Comparison of ENCODE assay signal across 16 mouse cellular contexts in genomic region chr12:85215031-85215430, GRCm38 (mm10). TPM values are rescaled to one million over a fixed set of nuclear protein-coding genes. Genes with fewer than 3 reads are reported as not detected.
"Had no signal": no experiment of that assay in that cellular context is flagged by ENCODE, and none has a peak within 500 bp of the region (broad histone marks: within the 10 kb centered on the region; RNA-seq: fewer than 3 reads in every experiment).

No protein-coding gene starts in this region.

- H3K9ac ChIP-seq: lung, embryonic 15.5 days; midbrain, embryonic 12.5 days; neural tube, embryonic 12.5 days; stomach, embryonic 15.5 days had no signal

- H3K9me3 ChIP-seq: lung, embryonic 15.5 days; midbrain, embryonic 12.5 days; neural tube, embryonic 12.5 days; stomach, embryonic 15.5 days had no signal

- DNase-seq: lung, adult 18-20 months; lung, postnatal 4 days; midbrain, embryonic 14.5 days; right cerebral cortex, postnatal 14 days; thymus, adult 2 months; thymus, postnatal 25 days; thymus, postnatal 4 days had no signal

- ATAC-seq: lung, postnatal 0 days; midbrain, embryonic 16.5 days had no signal

- H3K4me3 ChIP-seq: lung, embryonic 15.5 days; midbrain, embryonic 12.5 days; neural tube, embryonic 12.5 days; stomach, embryonic 15.5 days had no signal

- H3K4me2 ChIP-seq: lung, embryonic 15.5 days; midbrain, embryonic 12.5 days; neural tube, embryonic 12.5 days; stomach, embryonic 15.5 days had no signal

- H3K27ac ChIP-seq: lung, embryonic 15.5 days; midbrain, embryonic 12.5 days; neural tube, embryonic 12.5 days; stomach, embryonic 15.5 days; stomach, postnatal 0 days had no signal

- H3K36me3 ChIP-seq: lung, embryonic 15.5 days; midbrain, embryonic 12.5 days; neural tube, embryonic 12.5 days; stomach, embryonic 15.5 days had no signal

- H3K27me3 ChIP-seq: lung, embryonic 15.5 days; midbrain, embryonic 12.5 days; neural tube, embryonic 12.5 days; stomach, embryonic 15.5 days had no signal

RNA-seq across cellular contexts. Expression of gene Pgf, which starts 37.4 kb away (rescaled TPM):
- total RNA-seq: monocyte, adult 5-6 weeks; neutrophil, adult 5-6 weeks had no signal
